Mouse (Mus musculus): ENCODE measurements at regions not wholly inside any gene's neighbourhood (a gene's known extent, or its start where the extent isn't known, plus 50 kb on each side); places are given as distances from the start of the nearest gene placed in this dataset.

- no peaks in the 10 kb centered on the region for H3K36me3 ChIP-seq (ENCODE audit: control insufficient read depth, insufficient read depth, low read length, poor library complexity, severe bottlenecking)
- DNase-seq (ENCODE audit: low read depth, low spot score), result no peak
- in situ Hi-C loops (cut with MboI; ENCODE audit: low sequenced_read_pairs in 2 of 2, unreplicated experiment in 2 of 2), result no loop called here
- no peak for TF ChIP-seq HCFC1 (IDR thresholded peaks at IDR 0.05; ENCODE audit: borderline replicate concordance, insufficient read depth, low read length)
- no peak for TF ChIP-seq MAFK (IDR thresholded peaks at IDR 0.05; ENCODE audit: insufficient read depth, low read depth, low read length)
- TF ChIP-seq ZNF384 (IDR thresholded peaks at IDR 0.05; ENCODE audit: low read depth, low read length), result no peak
- TF ChIP-seq ZC3H11A (IDR thresholded peaks at IDR 0.05; ENCODE audit: borderline replicate concordance, low read depth, low read length), result no peak
- TF ChIP-seq CHD2 (IDR thresholded peaks at IDR 0.05; ENCODE audit: low read depth, low read length), result no peak
- no peaks in the 10 kb centered on the region for H3K4me1 ChIP-seq (ENCODE audit: control insufficient read depth in 2 of 2, insufficient read depth in 2 of 2, low read length in 2 of 2, poor library complexity in 1 of 2)
- H3K9me3 ChIP-seq (ENCODE audit: control insufficient read depth, insufficient read depth, low read depth, low read length), result no peaks in the 10 kb centered on the region
- no peak overlapping the region for H3K27ac ChIP-seq (ENCODE audit: insufficient read depth, low read depth, low read length, poor library complexity, severe bottlenecking)
- no peak overlapping the region for H3K9ac ChIP-seq (ENCODE audit: insufficient read depth, low read depth, low read length, poor library complexity, severe bottlenecking)
- H3K4me3 ChIP-seq (ENCODE audit: insufficient read depth in 1 of 2, low read depth in 1 of 2, low read length in 2 of 2, poor library complexity in 1 of 2, severe bottlenecking in 1 of 2), result no peak overlapping the region
Measured at GRCm38 (mm10) chr3:136471693-136472092, 145.8 kb upstream of the Bank1 start.

GRCm38 (mm10) chr3:136462747-136463146 is 136.9 kb upstream of the Bank1 start:
- DNase-seq (ENCODE audit: low read depth, low spot score), result no peak
- no peak for TF ChIP-seq MAFK (IDR thresholded peaks at IDR 0.05; ENCODE audit: insufficient read depth, low read depth, low read length)
- no peak for TF ChIP-seq ZNF384 (IDR thresholded peaks at IDR 0.05; ENCODE audit: low read depth, low read length)
- no peak for TF ChIP-seq ZC3H11A (IDR thresholded peaks at IDR 0.05; ENCODE audit: borderline replicate concordance, low read depth, low read length)
- TF ChIP-seq HCFC1 (IDR thresholded peaks at IDR 0.05; ENCODE audit: borderline replicate concordance, insufficient read depth, low read length), result no peak
- TF ChIP-seq CHD2 (IDR thresholded peaks at IDR 0.05; ENCODE audit: low read depth, low read length), result no peak
- in situ Hi-C loops (cut with MboI; ENCODE audit: low sequenced_read_pairs in 2 of 2, unreplicated experiment in 2 of 2), result no loop called here
- H3K4me1 ChIP-seq (ENCODE audit: control insufficient read depth in 2 of 2, insufficient read depth in 2 of 2, low read length in 2 of 2, poor library complexity in 1 of 2), result no peaks in the 10 kb centered on the region
- H3K9me3 ChIP-seq (ENCODE audit: control insufficient read depth, insufficient read depth, low read depth, low read length), result no peaks in the 10 kb centered on the region
- no peaks in the 10 kb centered on the region for H3K36me3 ChIP-seq (ENCODE audit: control insufficient read depth, insufficient read depth, low read length, poor library complexity, severe bottlenecking)
- H3K4me3 ChIP-seq (ENCODE audit: insufficient read depth in 1 of 2, low read depth in 1 of 2, low read length in 2 of 2, poor library complexity in 1 of 2, severe bottlenecking in 1 of 2), result no peak overlapping the region
- H3K27ac ChIP-seq (ENCODE audit: insufficient read depth, low read depth, low read length, poor library complexity, severe bottlenecking), result no peak overlapping the region
- no peak overlapping the region for H3K9ac ChIP-seq (ENCODE audit: insufficient read depth, low read depth, low read length, poor library complexity, severe bottlenecking)

- no peaks in the 10 kb centered on the region for H3K36me3 ChIP-seq (ENCODE audit: control insufficient read depth, insufficient read depth, low read length, poor library complexity, severe bottlenecking)
- no peaks in the 10 kb centered on the region for H3K9me3 ChIP-seq (ENCODE audit: control insufficient read depth, insufficient read depth, low read depth, low read length)
- H3K4me3 ChIP-seq (ENCODE audit: insufficient read depth in 1 of 2, low read depth in 1 of 2, low read length in 2 of 2, poor library complexity in 1 of 2, severe bottlenecking in 1 of 2), result no peak overlapping the region
- no peak for TF ChIP-seq MAFK (IDR thresholded peaks at IDR 0.05; ENCODE audit: insufficient read depth, low read depth, low read length)
- no peak for TF ChIP-seq ZC3H11A (IDR thresholded peaks at IDR 0.05; ENCODE audit: borderline replicate concordance, low read depth, low read length)
- TF ChIP-seq CHD2 (IDR thresholded peaks at IDR 0.05; ENCODE audit: low read depth, low read length), result no peak
- no peak for TF ChIP-seq HCFC1 (IDR thresholded peaks at IDR 0.05; ENCODE audit: borderline replicate concordance, insufficient read depth, low read length)
- no peak for TF ChIP-seq ZNF384 (IDR thresholded peaks at IDR 0.05; ENCODE audit: low read depth, low read length)
- H3K4me1 ChIP-seq (ENCODE audit: control insufficient read depth in 2 of 2, insufficient read depth in 2 of 2, low read length in 2 of 2, poor library complexity in 1 of 2), result no peaks in the 10 kb centered on the region
- no peak overlapping the region for H3K27ac ChIP-seq (ENCODE audit: insufficient read depth, low read depth, low read length, poor library complexity, severe bottlenecking)
- in situ Hi-C loops (cut with MboI; ENCODE audit: low sequenced_read_pairs in 2 of 2, unreplicated experiment in 2 of 2), result no loop called here
- no peak for DNase-seq (ENCODE audit: low read depth, low spot score)
- H3K9ac ChIP-seq (ENCODE audit: insufficient read depth, low read depth, low read length, poor library complexity, severe bottlenecking), result no peak overlapping the region
Measured at GRCm38 (mm10) chr3:136456471-136457117, 130.7 kb upstream of the Bank1 start.

GRCm38 (mm10) chr3:136455651-136456470 is 130.0 kb upstream of the Bank1 start:
- no peak for TF ChIP-seq ZNF384 (IDR thresholded peaks at IDR 0.05; ENCODE audit: low read depth, low read length)
- TF ChIP-seq ZC3H11A (IDR thresholded peaks at IDR 0.05; ENCODE audit: borderline replicate concordance, low read depth, low read length), result no peak
- TF ChIP-seq CHD2 (IDR thresholded peaks at IDR 0.05; ENCODE audit: low read depth, low read length), result no peak
- TF ChIP-seq HCFC1 (IDR thresholded peaks at IDR 0.05; ENCODE audit: borderline replicate concordance, insufficient read depth, low read length), result no peak
- no peak for TF ChIP-seq MAFK (IDR thresholded peaks at IDR 0.05; ENCODE audit: insufficient read depth, low read depth, low read length)
- Histone ChIP-seq H3K9ac (ENCODE audit: insufficient read depth, low read depth, low read length, poor library complexity, severe bottlenecking) (no peak overlapping the region), H3K4me3 (ENCODE audit: insufficient read depth in 1 of 2, low read depth in 1 of 2, low read length in 2 of 2, poor library complexity in 1 of 2, severe bottlenecking in 1 of 2) (no peak overlapping the region), H3K27ac (ENCODE audit: insufficient read depth, low read depth, low read length, poor library complexity, severe bottlenecking) (no peak overlapping the region), H3K36me3 (ENCODE audit: control insufficient read depth, insufficient read depth, low read length, poor library complexity, severe bottlenecking) (no peaks in the 10 kb centered on the region), H3K9me3 (ENCODE audit: control insufficient read depth, insufficient read depth, low read depth, low read length) (no peaks in the 10 kb centered on the region), H3K4me1 (ENCODE audit: control insufficient read depth in 2 of 2, insufficient read depth in 2 of 2, low read length in 2 of 2, poor library complexity in 1 of 2) (no peaks in the 10 kb centered on the region)
- in situ Hi-C loops (cut with MboI; ENCODE audit: low sequenced_read_pairs in 2 of 2, unreplicated experiment in 2 of 2), result no loop called here
- DNase-seq (ENCODE audit: low read depth, low spot score), result no peak

Data from ES-E14 (cell line).